ENCODE assay signal across 26 mouse cellular contexts in the genomic region with DNA sequence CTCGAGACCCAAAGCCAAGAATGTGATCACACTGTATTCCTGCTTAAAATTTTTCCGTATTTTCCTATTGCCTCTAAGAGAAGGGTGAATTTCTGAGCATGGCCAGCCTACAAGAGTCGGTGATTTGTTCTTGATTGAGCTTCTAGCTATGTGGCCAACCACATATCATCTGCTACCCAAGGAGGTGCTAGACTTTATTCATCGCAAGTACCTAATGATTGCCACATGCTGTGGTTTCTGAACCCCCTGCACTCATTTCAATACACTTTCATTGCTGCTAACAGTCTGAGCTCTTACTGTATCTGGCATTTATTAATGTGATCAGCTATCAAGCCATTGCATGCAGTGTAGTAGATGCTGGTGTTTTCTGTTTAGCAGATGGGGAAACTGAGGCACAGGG.
"Had no signal": no experiment of that assay in that cellular context is flagged by ENCODE, and none has a peak within 500 bp of the region (broad histone marks: within the 10 kb centered on the region; RNA-seq: fewer than 3 reads in every experiment).

No protein-coding gene starts in this region.

- H3K4me1 ChIP-seq: hindbrain, embryonic 12.5 days; liver, embryonic 12.5 days had no signal

- H3K9ac ChIP-seq: heart, embryonic 13.5 days; heart, embryonic 15.5 days; hindbrain, embryonic 12.5 days; hindbrain, embryonic 14.5 days; kidney, embryonic 15.5 days; limb, embryonic 15.5 days; liver, embryonic 12.5 days; liver, embryonic 14.5 days had no signal

- H3K36me3 ChIP-seq: heart, embryonic 13.5 days; heart, embryonic 15.5 days; hindbrain, embryonic 10.5 days; hindbrain, embryonic 12.5 days; kidney, embryonic 15.5 days; limb, embryonic 15.5 days; liver, embryonic 12.5 days had no signal

- H3K9me3 ChIP-seq: heart, embryonic 13.5 days; heart, embryonic 15.5 days; hindbrain, embryonic 10.5 days; hindbrain, embryonic 12.5 days; kidney, embryonic 15.5 days; limb, embryonic 15.5 days; liver, embryonic 12.5 days had no signal

- H3K27me3 ChIP-seq: heart, embryonic 13.5 days; hindbrain, embryonic 12.5 days; kidney, embryonic 15.5 days; limb, embryonic 15.5 days; liver, embryonic 12.5 days had no signal

- H3K4me3 ChIP-seq: heart, adult 2 months; heart, embryonic 13.5 days; heart, embryonic 15.5 days; hindbrain, embryonic 10.5 days; hindbrain, embryonic 12.5 days; kidney, embryonic 15.5 days; layer of hippocampus, adult 2 months; left cerebral cortex, adult 2 months; limb, embryonic 15.5 days; liver, embryonic 12.5 days had no signal

- ATAC-seq: hindbrain, postnatal 0 days; liver, embryonic 12.5 days had no signal

- H3K27ac ChIP-seq: heart, adult 2 months; heart, embryonic 13.5 days; heart, embryonic 15.5 days; hindbrain, embryonic 10.5 days; hindbrain, embryonic 12.5 days; hindbrain, embryonic 14.5 days; hindbrain, postnatal 0 days; kidney, postnatal 0 days; layer of hippocampus, adult 2 months; left cerebral cortex, adult 2 months; limb, embryonic 15.5 days; liver, embryonic 12.5 days; liver, embryonic 14.5 days had no signal

- H3K4me2 ChIP-seq: heart, embryonic 11.5 days; heart, embryonic 13.5 days; heart, embryonic 15.5 days; hindbrain, embryonic 12.5 days; hindbrain, embryonic 14.5 days; kidney, embryonic 15.5 days; limb, embryonic 15.5 days; liver, embryonic 12.5 days had no signal

- DNase-seq: gastrocnemius, postnatal 14 days; gastrocnemius, postnatal 36 days; heart, adult 11 months; heart, adult 2 months; heart, postnatal 14 days; heart, postnatal 36 days; kidney, adult 11 months; kidney, adult 2 months; kidney, adult 9 months; kidney, postnatal 14 days; kidney, postnatal 36 days; lung, adult 18-20 months had no signal
